Mouse (Mus musculus) embryonic fibroblast, embryonic 13.5 days (primary cell): Measurements from ENCODE around the gene Gpr27.

Source experiments
- CTCF ChIP-seq: IDR thresholded peaks from 2 replicates; pipeline ENCODE4 v1.5.1; 2011; ENCODE audit warnings: mild to moderate bottlenecking, control low read depth, low read length, moderate library complexity, borderline replicate concordance; ENCODE audit not compliant: insufficient read depth
- POLR2A ChIP-seq: IDR thresholded peaks from 2 replicates; pipeline ENCODE4 v1.6.1; 2011; ENCODE audit warnings: low read depth, mild to moderate bottlenecking, control low read depth, low read length, moderate library complexity

DNA sequence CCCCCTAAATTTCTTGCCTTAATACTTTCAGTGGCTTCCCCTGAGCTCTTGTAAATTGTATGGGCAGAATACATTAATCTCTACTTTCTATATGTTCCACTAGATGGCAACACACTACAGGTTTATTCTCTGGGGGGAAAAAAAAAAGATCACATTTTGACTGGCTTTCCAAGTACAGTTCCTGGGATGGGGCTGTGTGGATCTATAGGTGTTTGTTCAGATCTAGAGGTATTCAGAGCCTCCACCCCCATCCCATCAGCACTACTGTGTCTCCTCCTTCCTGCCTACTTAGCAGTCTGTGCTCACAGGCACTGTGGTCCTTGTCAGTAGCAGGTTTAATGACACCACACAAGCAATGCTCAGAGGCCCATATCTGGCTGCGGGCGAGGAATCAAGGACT is 40.1 kb upstream of the Gpr27 start:
- TF ChIP-seq POLR2A (no peak), CTCF (no peak)
